Mouse (Mus musculus) forebrain, embryonic 13.5 days (tissue): ENCODE results near the gene Grin2c. TPM values are rescaled to one million over a fixed set of nuclear protein-coding genes. Genes with fewer than 3 reads are reported as not detected.
A peak's percentile ranks its signal among the peaks of the same experiment; 100 is the strongest.

Experiments
- ATAC-seq: fragments of 200-750 bp; cut with Nextera tagmentation; 2 replicates; pipeline ENCODE4 v1.8.0; 2017
- H3K27ac ChIP-seq: fragments of 300-500 bp; sonication (generic); 2 replicates; pipeline ENCODE4 v1.5.1; 2015; ENCODE audit warnings: inconsistent platforms, mild to moderate bottlenecking, moderate library complexity
- H3K27me3 ChIP-seq: fragments of 300-500 bp; sonication (generic); 2 replicates; pipeline ENCODE4 v1.6.1; 2015; ENCODE audit warnings: mild to moderate bottlenecking, inconsistent platforms
- H3K36me3 ChIP-seq: fragments of 300-500 bp; sonication (generic); 2 replicates; pipeline ENCODE4 v1.6.1; 2015; ENCODE audit warnings: mild to moderate bottlenecking, inconsistent platforms; ENCODE audit not compliant: poor library complexity, severe bottlenecking
- H3K4me1 ChIP-seq: fragments of 300-500 bp; sonication (generic); 2 replicates; pipeline ENCODE4 v1.6.1; 2015; ENCODE audit warnings: inconsistent platforms
- H3K4me2 ChIP-seq: fragments of 300-500 bp; sonication (generic); 2 replicates; pipeline ENCODE4 v1.6.1; 2015; ENCODE audit warnings: inconsistent platforms, mild to moderate bottlenecking, moderate library complexity
- H3K4me3 ChIP-seq: fragments of 300-500 bp; sonication (generic); 2 replicates; pipeline ENCODE4 v1.5.1; 2015; ENCODE audit warnings: mild to moderate bottlenecking, inconsistent platforms
- H3K9ac ChIP-seq: fragments of 300-500 bp; sonication (generic); 2 replicates; pipeline ENCODE4 v1.6.1; 2015; ENCODE audit warnings: mild to moderate bottlenecking, inconsistent platforms
- H3K9me3 ChIP-seq: fragments of 300-500 bp; sonication (generic); replicated peaks from 2 replicates; pipeline ENCODE4 v1.6.1; 2016; ENCODE audit warnings: inconsistent platforms
- WGBS: fragments of 180-500 bp; shearing (Covaris S2); methylation state at CpG from one replicate; pipeline ENCODE4 v1.1.7; 2015; 5-methylcytosine and 5-hydroxymethylcytosine counted together
- polyA plus RNA-seq: library from polyadenylated mRNA; unstranded; fragments of >200 nt; fragmentation: Nextera tagmentation; extraction: Ambion mirVana; gene quantifications from 2 replicates; pipeline ENCODE4 v1.2.1, GENCODE M21; 2015

Gene Grin2c
- polyA plus RNA-seq, 1 experiment from 2014 or later, result not detected

GRCm38 (mm10) chr11:115271481-115271880 is 4.4 kb upstream of the Grin2c start:
- H3K27me3 ChIP-seq, result peaks cover 29% of the 10 kb centered on the region
- 73% methylated on average over 10 of the region's 10 CpGs for WGBS
- H3K4me1 ChIP-seq, result peaks cover 30% of the 10 kb centered on the region

GRCm38 (mm10) chr11:115271052-115271451 is 4.0 kb upstream of the Grin2c start:
- no peak for ATAC-seq
- 85% methylated on average over 9 of the region's 9 CpGs for WGBS

More at GRCm38 (mm10) chr11:115271481-115271880, 4.4 kb upstream of the Grin2c start:
- Histone ChIP-seq H3K9ac (no peak overlapping the region), H3K9me3 (no peaks in the 10 kb centered on the region), H3K4me2 (no peak overlapping the region), H3K36me3 (peaks cover 25% of the 10 kb centered on the region), H3K4me3 (no peak overlapping the region), H3K27ac (no peak overlapping the region)
- no peak for ATAC-seq

GRCm38 (mm10) chr11:115270148-115270861 is 3.3 kb upstream of the Grin2c start:
- H3K36me3 ChIP-seq, result peaks cover 25% of the 10 kb centered on the region
- peaks cover 40% of the 10 kb centered on the region for H3K27me3 ChIP-seq
- H3K4me2 ChIP-seq, result no peak overlapping the region
- no peak overlapping the region for H3K4me3 ChIP-seq
- 29% methylated on average over 18 of the region's 19 CpGs for WGBS
- H3K4me1 ChIP-seq, result peaks cover 30% of the 10 kb centered on the region
- no peaks in the 10 kb centered on the region for H3K9me3 ChIP-seq
- 0 out of 2 replicates have a peak, but pooled peaks have one; percentile 37 for ATAC-seq
- no peak overlapping the region for H3K9ac ChIP-seq
- H3K27ac ChIP-seq, result no peak overlapping the region

More at GRCm38 (mm10) chr11:115271052-115271451, 4.0 kb upstream of the Grin2c start:
- H3K4me2 ChIP-seq, result no peak overlapping the region
- peaks cover 33% of the 10 kb centered on the region for H3K27me3 ChIP-seq
- no peaks in the 10 kb centered on the region for H3K9me3 ChIP-seq
- no peak overlapping the region for H3K9ac ChIP-seq
- peaks cover 30% of the 10 kb centered on the region for H3K4me1 ChIP-seq
- no peak overlapping the region for H3K4me3 ChIP-seq
- peaks cover 25% of the 10 kb centered on the region for H3K36me3 ChIP-seq
- no peak overlapping the region for H3K27ac ChIP-seq

- Histone ChIP-seq H3K27me3 (peaks cover 49% of the 10 kb centered on the region), H3K27ac (no peak overlapping the region), H3K9ac (no peak overlapping the region), H3K4me1 (peaks cover 29% of the 10 kb centered on the region), H3K4me2 (no peak overlapping the region), H3K4me3 (no peak overlapping the region), H3K9me3 (no peaks in the 10 kb centered on the region), H3K36me3 (peaks cover 25% of the 10 kb centered on the region)
- ATAC-seq, result no peak
- WGBS, result 91% methylated on average over 27 of the region's 27 CpGs
Measured at GRCm38 (mm10) chr11:115269330-115270066, 2.5 kb upstream of the Grin2c start.

GRCm38 (mm10) chr11:115267958-115268357 is 915 bp upstream of the Grin2c start:
- Histone ChIP-seq H3K36me3 (peaks cover 25% of the 10 kb centered on the region), H3K4me3 (no peak overlapping the region), H3K9me3 (no peaks in the 10 kb centered on the region), H3K27me3 (peaks cover 60% of the 10 kb centered on the region), H3K27ac (no peak overlapping the region), H3K4me2 (no peak overlapping the region), H3K9ac (no peak overlapping the region), H3K4me1 (peaks cover 29% of the 10 kb centered on the region)
- no peak for ATAC-seq
- WGBS, result 83% methylated on average over 11 of the region's 11 CpGs

GRCm38 (mm10) chr11:115266400-115266778 is 654 bp downstream of the Grin2c start:
- H3K4me3 ChIP-seq, result peak overlapping the region; percentile 36
- peaks cover 29% of the 10 kb centered on the region for H3K4me1 ChIP-seq
- peaks cover 76% of the 10 kb centered on the region for H3K27me3 ChIP-seq
- WGBS, result 2% methylated on average over 22 of the region's 22 CpGs
- peaks cover 22% of the 10 kb centered on the region for H3K36me3 ChIP-seq
- H3K9me3 ChIP-seq, result no peaks in the 10 kb centered on the region
- H3K27ac ChIP-seq, result no peak overlapping the region
- 0 out of 2 replicates have a peak overlapping the region, but pooled peaks have one; percentile 26 for H3K9ac ChIP-seq
- no peak for ATAC-seq
- peak overlapping the region; percentile 58 for H3K4me2 ChIP-seq

- H3K4me1 ChIP-seq, result peaks cover 29% of the 10 kb centered on the region
- H3K4me3 ChIP-seq, result peak overlapping the region; percentile 36; the same call in 1 of the 2 replicates
- no peak for ATAC-seq
- H3K9me3 ChIP-seq, result no peaks in the 10 kb centered on the region
- WGBS, result 4% methylated on average over 20 of the region's 20 CpGs
- H3K4me2 ChIP-seq, result peak overlapping the region; percentile 58
- H3K36me3 ChIP-seq, result peaks cover 18% of the 10 kb centered on the region
- peaks cover 81% of the 10 kb centered on the region for H3K27me3 ChIP-seq
- 0 out of 2 replicates have a peak overlapping the region, but pooled peaks have one; percentile 30 for H3K9ac ChIP-seq
- H3K27ac ChIP-seq, result no peak overlapping the region
Measured at GRCm38 (mm10) chr11:115265771-115266399, 1.2 kb downstream of the Grin2c start.

GRCm38 (mm10) chr11:115264862-115265668 is 2.0 kb downstream of the Grin2c start:
- peaks cover 18% of the 10 kb centered on the region for H3K36me3 ChIP-seq
- 6% methylated on average over 39 of the region's 39 CpGs for WGBS
- ATAC-seq, result 0 out of 2 replicates have a peak, but pooled peaks have one; percentile 25
- peaks cover 89% of the 10 kb centered on the region for H3K27me3 ChIP-seq
- no peak overlapping the region for H3K27ac ChIP-seq
- peak overlapping the region; percentile 56 for H3K4me2 ChIP-seq
- peak overlapping the region; percentile 31 for H3K4me3 ChIP-seq
- H3K9ac ChIP-seq, result 0 out of 2 replicates have a peak overlapping the region, but pooled peaks have one; percentile 30
- no peaks in the 10 kb centered on the region for H3K9me3 ChIP-seq
- H3K4me1 ChIP-seq, result peaks cover 25% of the 10 kb centered on the region

- ATAC-seq, result no peak
- WGBS, result 59% methylated on average over 7 of the region's 7 CpGs
- Histone ChIP-seq H3K36me3 (peaks cover 15% of the 10 kb centered on the region), H3K9me3 (no peaks in the 10 kb centered on the region), H3K27ac (no peak overlapping the region), H3K27me3 (peaks cover 97% of the 10 kb centered on the region), H3K4me3 (no peak overlapping the region), H3K9ac (no peak overlapping the region), H3K4me2 (0 out of 2 replicates have a peak overlapping the region, but pooled peaks have one; percentile 56), H3K4me1 (peaks cover 25% of the 10 kb centered on the region)
Measured at GRCm38 (mm10) chr11:115264136-115264861, 2.7 kb downstream of the Grin2c start.

GRCm38 (mm10) chr11:115262954-115263353 is 4.1 kb downstream of the Grin2c start:
- ATAC-seq, result no peak
- Histone ChIP-seq H3K4me2 (no peak overlapping the region), H3K27ac (no peak overlapping the region), H3K4me3 (no peak overlapping the region), H3K36me3 (peaks cover 2% of the 10 kb centered on the region; the same call in 1 of the 2 replicates), H3K9me3 (no peaks in the 10 kb centered on the region), H3K27me3 (peaks cover 97% of the 10 kb centered on the region), H3K9ac (no peak overlapping the region), H3K4me1 (peaks cover 28% of the 10 kb centered on the region)
- 72% methylated on average over 11 of the region's 11 CpGs for WGBS

- Histone ChIP-seq H3K27me3 (peaks cover 88% of the 10 kb centered on the region), H3K9ac (no peak overlapping the region), H3K27ac (no peak overlapping the region), H3K4me1 (peaks cover 6% of the 10 kb centered on the region; the same call in 1 of the 2 replicates), H3K4me3 (no peak overlapping the region), H3K4me2 (no peak overlapping the region), H3K9me3 (no peaks in the 10 kb centered on the region), H3K36me3 (no peaks in the 10 kb centered on the region)
- 81% methylated on average over 4 of the region's 4 CpGs for WGBS
- no peak for ATAC-seq
Measured at GRCm38 (mm10) chr11:115259134-115259533, 7.9 kb downstream of the Grin2c start.
